Mouse (Mus musculus) adrenal gland, postnatal 36 days (tissue): ENCODE data around the gene Brd7. TPM values are rescaled to one million over a fixed set of nuclear protein-coding genes. Genes with fewer than 3 reads are reported as not detected.

Experiments
- DNase-seq, 2 experiments: peaks; one replicate each; pipeline ENCODE4 v3.0.0; 2021; ENCODE audit warnings: mixed read lengths in 1 of 2
- long read RNA-seq, 2 experiments: library from polyadenylated mRNA; stranded (forward); transcript quantifications; one replicate each; pipeline ENCODE4 v2.0.0; 2021; ENCODE audit warnings: borderline sequencing depth in 2 of 2
- total RNA-seq, 2 experiments: library from RNA; stranded (reverse); gene quantifications; 2 replicates each; pipeline ENCODE4 v1.2.3; 2021

Brd7 gene
- 10 to 100 TPM; 71.2 to 75.4 TPM for total RNA-seq
- long read RNA-seq, experiment 1, transcript Brd7-201 (17 exons, 3,625 nt), result major isoform, 59 of 107 reads
- long read RNA-seq, experiment 1, partial matches to known transcripts, result 40 of 107 reads
- long read RNA-seq, experiment 1, other reads (novel, unspliced or antisense), result 8 of 107 reads
- long read RNA-seq, experiment 2, transcript Brd7-201 (17 exons, 3,625 nt), result major isoform, 18 of 30 reads
- long read RNA-seq, experiment 2, partial matches to known transcripts, result 8 of 30 reads
- long read RNA-seq, experiment 2, other reads (novel, unspliced or antisense), result 4 of 30 reads

- DNase-seq, result peak; percentile 90
Measured at GRCm38 (mm10) chr8:88361708-88362428, at the start of gene Brd7. Gene Brd7, minus strand, starts transcription at chr8:88362194.

GRCm38 (mm10) chr8:88411461-88411860, 49.5 kb upstream of the Brd7 start:
- DNase-seq, result no peak

GRCm38 (mm10) chr8:88409401-88409940, 47.5 kb upstream of the Brd7 start:
- DNase-seq, result peak; percentile 63 to 76

- DNase-seq, result no peak
Measured at GRCm38 (mm10) chr8:88407716-88408115, 45.7 kb upstream of the Brd7 start.

GRCm38 (mm10) chr8:88398060-88398459, 36.1 kb upstream of the Brd7 start:
- DNase-seq, result no peak

GRCm38 (mm10) chr8:88393298-88393697, 31.3 kb upstream of the Brd7 start:
- no peak for DNase-seq

- DNase-seq, result no peak
Measured at GRCm38 (mm10) chr8:88390749-88391148, 28.8 kb upstream of the Brd7 start.

GRCm38 (mm10) chr8:88388691-88389239, 26.8 kb upstream of the Brd7 start:
- no peak for DNase-seq

- DNase-seq, result no peak
Measured at GRCm38 (mm10) chr8:88387874-88388273, 25.9 kb upstream of the Brd7 start.

- no peak for DNase-seq
Measured at GRCm38 (mm10) chr8:88383164-88383556, 21.2 kb upstream of the Brd7 start.

GRCm38 (mm10) chr8:88382311-88383163, 20.5 kb upstream of the Brd7 start:
- no peak for DNase-seq

- DNase-seq, result no peak
Measured at GRCm38 (mm10) chr8:88380497-88380896, 18.5 kb upstream of the Brd7 start.

GRCm38 (mm10) chr8:88376836-88377582, 15.0 kb upstream of the Brd7 start:
- peak; percentile 72 to 75 for DNase-seq

GRCm38 (mm10) chr8:88371522-88371921, 9.5 kb upstream of the Brd7 start:
- no peak for DNase-seq

- DNase-seq, result no peak
Measured at GRCm38 (mm10) chr8:88369805-88370204, 7.8 kb upstream of the Brd7 start.

- peak; percentile 58 to 69 for DNase-seq
Measured at GRCm38 (mm10) chr8:88369221-88369620, 7.2 kb upstream of the Brd7 start.

GRCm38 (mm10) chr8:88362446-88363150, 604 bp upstream of the Brd7 start:
- peak in 1 of 2 experiments; percentile 37 for DNase-seq

GRCm38 (mm10) chr8:88361044-88361707, 818 bp downstream of the Brd7 start:
- DNase-seq, result peak; percentile 26

- no peak for DNase-seq
Measured at GRCm38 (mm10) chr8:88359959-88360358, 2.0 kb downstream of the Brd7 start.

- no peak for DNase-seq
Measured at GRCm38 (mm10) chr8:88357946-88358345, 4.0 kb downstream of the Brd7 start.
